Mouse (Mus musculus) E14TG2a.4 (cell line): ENCODE measurements around the gene Fsip1.

ENCODE experiments used
- CTCF ChIP-seq: conservative IDR thresholded peaks from 2 replicates; pipeline ENCODE4 v1.5.1; 2014; ENCODE audit warnings: low read length
- NANOG ChIP-seq: IDR thresholded peaks from 2 replicates; pipeline ENCODE4 v1.6.1; 2014; ENCODE audit warnings: borderline replicate concordance, low read length, mixed read lengths
- POU5F1 ChIP-seq: IDR thresholded peaks from 2 replicates; pipeline ENCODE4 v1.6.1; 2014; ENCODE audit warnings: low read length, borderline replicate concordance

DNA sequence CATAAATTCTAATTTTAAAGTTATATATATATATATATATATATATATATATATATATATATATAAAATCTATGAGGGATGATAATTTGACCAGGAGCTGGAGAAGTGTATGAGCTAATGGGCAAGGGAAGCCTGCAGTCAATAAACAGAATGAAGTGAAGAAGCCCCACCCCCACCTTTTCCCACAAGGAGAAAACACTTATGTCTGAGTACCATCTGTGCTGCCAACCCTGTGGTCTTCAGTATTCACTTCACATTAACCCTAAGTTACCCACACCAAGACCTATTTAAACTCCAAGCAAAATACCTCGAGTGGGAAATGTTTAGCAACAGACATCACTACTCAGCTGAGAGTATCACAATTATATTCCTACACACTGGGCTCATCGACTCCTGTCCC lies 53.8 kb downstream of the Fsip1 start:
- TF ChIP-seq CTCF (no peak), POU5F1 (no peak), NANOG (no peak)
